Mouse (Mus musculus): ENCODE results near the gene Rcn1.

DNA sequence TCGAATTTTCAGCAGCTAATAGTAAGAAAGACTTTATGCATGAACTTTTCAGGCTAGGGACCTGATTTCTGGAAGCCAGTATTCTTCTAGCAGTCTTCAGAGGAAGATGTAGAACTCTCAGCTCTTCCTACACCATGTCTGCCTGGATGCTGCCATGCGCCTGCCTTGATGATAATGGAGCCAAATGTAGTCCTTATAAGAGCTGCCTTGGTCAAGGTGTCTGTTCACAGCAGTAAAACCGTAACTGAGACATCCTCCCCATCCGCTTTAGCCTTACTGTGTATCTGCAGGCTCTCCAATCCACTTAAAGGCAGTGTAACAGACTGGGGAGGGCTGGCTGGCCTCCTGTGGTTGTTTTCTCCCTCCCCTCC is 7.7 kb downstream of the Rcn1 start:
- no peak for TF ChIP-seq POLR2A (IDR thresholded peaks at IDR 0.05; ENCODE audit: insufficient read length, low read depth)
- TF ChIP-seq E2F4 (IDR thresholded peaks at IDR 0.05; ENCODE audit: insufficient read depth), result no peak
- no peak for TF ChIP-seq TCF12 (IDR thresholded peaks at IDR 0.05; ENCODE audit: insufficient read depth, poor library complexity, severe bottlenecking)
- no peak for TF ChIP-seq CEBPB (IDR thresholded peaks at IDR 0.05; ENCODE audit: insufficient read depth, poor library complexity, severe bottlenecking)
- no peak for TF ChIP-seq POLR2AphosphoS2 (IDR thresholded peaks at IDR 0.05; ENCODE audit: insufficient read length, low read depth)
- TF ChIP-seq REST (IDR thresholded peaks at IDR 0.05; ENCODE audit: insufficient read depth, insufficient read length), result no peak
- TF ChIP-seq MAX (IDR thresholded peaks at IDR 0.05; ENCODE audit: low read depth), result no peak
- TF ChIP-seq USF1 (IDR thresholded peaks at IDR 0.05; ENCODE audit: low read depth), result no peak
- no peak for TF ChIP-seq MYOG (IDR thresholded peaks at IDR 0.05; ENCODE audit: control insufficient read depth in 1 of 3, insufficient read depth in 1 of 3, insufficient read length in 2 of 3, low read depth in 2 of 3)
- no peak for TF ChIP-seq SRF (IDR thresholded peaks at IDR 0.05; ENCODE audit: control insufficient read depth, insufficient read length, low read depth)
- TF ChIP-seq MYOD1 (IDR thresholded peaks at IDR 0.05; ENCODE audit: control insufficient read depth in 1 of 3, insufficient read length in 2 of 3, low read depth in 2 of 3), result no peak
